Mouse (Mus musculus) kidney, embryonic 14.5 days (tissue): Measurements from ENCODE around the gene Usp3. TPM values are rescaled to one million over a fixed set of nuclear protein-coding genes. Genes with fewer than 3 reads are reported as not detected.
A peak's percentile ranks its signal among the peaks of the same experiment; 100 is the strongest.

Experiments used
- ATAC-seq: fragments of 200-750 bp; cut with Nextera tagmentation; 2 replicates; pipeline ENCODE4 v1.8.0; 2017; ENCODE audit warnings: moderate number of reproducible peaks, mild to moderate bottlenecking, moderate TSS enrichment, moderate library complexity; ENCODE audit not compliant: low FRiP score, low TSS enrichment
- H3K27ac ChIP-seq: fragments of 300-500 bp; sonication (generic); 2 replicates; pipeline ENCODE4 v1.5.1; 2014; ENCODE audit warnings: low read depth, mild to moderate bottlenecking, low read length, moderate library complexity, mixed read lengths
- H3K27me3 ChIP-seq: fragments of 300-500 bp; sonication (generic); 2 replicates; pipeline ENCODE4 v1.6.1; 2014; ENCODE audit warnings: mild to moderate bottlenecking, low read length; ENCODE audit not compliant: control insufficient read depth, insufficient read depth
- H3K36me3 ChIP-seq: fragments of 300-500 bp; sonication (generic); 2 replicates; pipeline ENCODE4 v1.6.1; 2014; ENCODE audit warnings: low read length, mixed read lengths; ENCODE audit not compliant: control insufficient read depth, insufficient read depth
- H3K4me1 ChIP-seq: fragments of 300-500 bp; sonication (generic); 2 replicates; pipeline ENCODE4 v1.6.1; 2014; ENCODE audit warnings: low read length, mixed read lengths; ENCODE audit not compliant: control insufficient read depth, insufficient read depth
- H3K4me2 ChIP-seq: fragments of 300-500 bp; sonication (generic); replicated peaks from 2 replicates; pipeline ENCODE4 v1.6.1; 2014; ENCODE audit warnings: low read depth, mild to moderate bottlenecking, low read length
- H3K4me3 ChIP-seq: fragments of 300-500 bp; sonication (generic); 2 replicates; pipeline ENCODE4 v1.5.1; 2014; ENCODE audit warnings: mild to moderate bottlenecking, low read length
- H3K9ac ChIP-seq: fragments of 300-500 bp; sonication (generic); 2 replicates; pipeline ENCODE4 v1.6.1; 2014; ENCODE audit warnings: low read depth, mild to moderate bottlenecking, low read length, moderate library complexity
- H3K9me3 ChIP-seq: fragments of 300-500 bp; sonication (generic); 2 replicates; pipeline ENCODE4 v1.6.1; 2016; ENCODE audit warnings: low read length; ENCODE audit not compliant: control insufficient read depth
- WGBS: fragments of 180-500 bp; shearing (Covaris S2); extraction: QIAGEN DNeasy Blood & Tissue Kit; methylation state at CpG from one replicate; pipeline ENCODE4 v1.1.7; 2014; 5-methylcytosine and 5-hydroxymethylcytosine counted together
- polyA plus RNA-seq: library from polyadenylated mRNA; unstranded; fragments of >200 nt; fragmentation: Nextera tagmentation; extraction: Ambion mirVana; gene quantifications from 2 replicates; pipeline ENCODE4 v1.2.1, GENCODE M21; 2014

Usp3 gene
- polyA plus RNA-seq, 1 experiment from 2014 or later, result 83.6 TPM

DNA sequence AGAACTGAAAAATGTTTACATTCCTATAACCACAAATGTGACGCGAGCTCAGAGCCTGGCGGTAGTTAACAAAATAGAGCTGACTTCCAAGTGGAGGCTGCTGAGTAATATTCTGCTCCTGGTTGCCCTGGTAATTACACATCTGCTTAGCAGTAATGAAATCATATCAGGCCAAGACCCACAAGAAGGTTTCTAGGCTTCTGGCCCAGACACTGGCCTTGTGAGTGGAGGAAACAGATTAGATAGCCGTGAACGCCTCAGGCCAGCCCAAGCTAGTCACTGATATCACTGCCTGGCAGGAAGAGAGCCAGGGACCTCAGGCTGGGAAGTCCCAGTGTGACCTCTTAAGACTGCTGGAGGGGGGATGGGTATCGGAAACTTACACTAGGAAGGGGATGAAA, 27.6 kb upstream of the Usp3 start:
- WGBS, result 23% methylated on average over 6 of the region's 6 CpGs
- no peaks in the 10 kb centered on the region for H3K36me3 ChIP-seq
- ATAC-seq, result peak; percentile 84
- peak overlapping the region; percentile 83 for H3K27ac ChIP-seq
- 0 out of 2 replicates have a peak overlapping the region, but pooled peaks have one; percentile 6 for H3K4me2 ChIP-seq
- H3K9me3 ChIP-seq, result no peaks in the 10 kb centered on the region
- no peaks in the 10 kb centered on the region for H3K27me3 ChIP-seq
- H3K4me3 ChIP-seq, result no peak overlapping the region
- H3K9ac ChIP-seq, result no peak overlapping the region
- peaks cover 13% of the 10 kb centered on the region for H3K4me1 ChIP-seq

DNA sequence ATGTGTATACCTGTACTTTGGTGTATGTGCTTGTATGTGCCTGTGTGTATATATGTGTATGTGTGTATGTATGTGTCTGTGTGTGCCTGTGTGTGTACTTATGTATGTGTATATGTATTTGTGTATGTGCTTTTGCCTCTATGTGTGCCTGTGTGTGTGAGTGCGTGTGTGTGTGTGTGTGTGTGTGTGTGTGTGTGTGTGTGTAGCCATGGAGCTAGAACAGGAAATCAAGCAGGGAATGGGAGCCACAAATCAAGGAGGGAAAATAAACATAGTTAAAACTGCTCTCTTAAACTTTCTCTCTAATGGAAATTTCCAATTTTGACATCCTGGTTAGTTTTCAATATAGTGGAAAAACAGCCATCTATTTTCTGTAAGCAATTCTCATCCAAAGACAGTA, 27.1 kb upstream of the Usp3 start:
- ATAC-seq, result no peak
- Histone ChIP-seq H3K9me3 (no peaks in the 10 kb centered on the region), H3K4me2 (no peak overlapping the region), H3K27ac (peak overlapping the region; percentile 83; the same call in 1 of the 2 replicates), H3K27me3 (no peaks in the 10 kb centered on the region), H3K9ac (no peak overlapping the region), H3K4me3 (no peak overlapping the region), H3K36me3 (no peaks in the 10 kb centered on the region), H3K4me1 (peaks cover 13% of the 10 kb centered on the region)
- WGBS, result 74% methylated on average over 1 of the region's 1 CpGs

DNA sequence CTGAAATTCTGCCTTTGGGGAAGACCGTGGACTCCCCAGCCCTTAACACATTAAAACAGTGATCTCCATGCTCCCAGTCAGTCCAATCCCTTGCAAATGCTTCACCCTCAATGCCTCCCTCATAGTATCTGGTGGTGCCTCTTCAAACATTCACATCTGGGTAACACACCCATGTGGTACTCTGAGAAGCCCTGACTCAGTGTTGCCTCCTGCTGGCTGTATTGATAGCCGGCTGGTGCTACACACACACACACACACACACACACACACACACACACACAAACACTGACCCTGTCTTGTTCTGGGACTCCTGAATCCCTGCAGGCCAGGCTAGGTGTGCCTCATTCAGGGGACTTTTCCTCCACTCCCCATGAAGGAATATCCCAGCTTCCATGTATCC, 24.9 kb upstream of the Usp3 start:
- no peaks in the 10 kb centered on the region for H3K9me3 ChIP-seq

DNA sequence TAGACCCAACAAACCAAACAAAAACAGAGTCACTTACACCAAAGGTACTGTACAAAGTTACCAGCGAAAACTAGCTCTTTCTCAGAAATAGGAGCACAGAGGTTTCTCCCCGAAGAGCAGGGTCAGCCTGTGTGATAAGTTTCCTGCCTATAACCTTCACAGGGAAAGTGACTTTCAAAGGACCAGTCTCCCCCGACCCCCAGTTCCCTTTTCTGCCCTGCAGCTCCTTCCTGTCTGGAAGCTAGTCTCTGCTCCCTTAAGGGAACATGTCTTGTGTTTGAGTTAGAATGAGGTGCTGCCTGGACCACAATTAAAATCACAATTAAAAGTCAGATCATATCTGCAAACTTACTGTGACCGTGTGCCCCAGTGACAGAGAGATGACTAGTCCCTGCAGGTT, 23.9 kb upstream of the Usp3 start:
- ATAC-seq, result no peak
- WGBS, result 58% methylated on average over 4 of the region's 4 CpGs
- no peak overlapping the region for H3K4me3 ChIP-seq
- H3K36me3 ChIP-seq, result no peaks in the 10 kb centered on the region
- no peaks in the 10 kb centered on the region for H3K27me3 ChIP-seq
- peaks cover 13% of the 10 kb centered on the region for H3K4me1 ChIP-seq
- H3K9ac ChIP-seq, result no peak overlapping the region
- H3K27ac ChIP-seq, result no peak overlapping the region
- H3K9me3 ChIP-seq, result no peaks in the 10 kb centered on the region
- no peak overlapping the region for H3K4me2 ChIP-seq

More for the DNA sequence above, 24.9 kb upstream of the Usp3 start:
- no peak overlapping the region for H3K27ac ChIP-seq
- WGBS, result 98% methylated on average over 2 of the region's 2 CpGs
- no peak overlapping the region for H3K4me2 ChIP-seq
- H3K36me3 ChIP-seq, result no peaks in the 10 kb centered on the region
- ATAC-seq, result no peak
- no peaks in the 10 kb centered on the region for H3K27me3 ChIP-seq
- H3K4me3 ChIP-seq, result no peak overlapping the region
- no peak overlapping the region for H3K9ac ChIP-seq
- peaks cover 13% of the 10 kb centered on the region for H3K4me1 ChIP-seq

DNA sequence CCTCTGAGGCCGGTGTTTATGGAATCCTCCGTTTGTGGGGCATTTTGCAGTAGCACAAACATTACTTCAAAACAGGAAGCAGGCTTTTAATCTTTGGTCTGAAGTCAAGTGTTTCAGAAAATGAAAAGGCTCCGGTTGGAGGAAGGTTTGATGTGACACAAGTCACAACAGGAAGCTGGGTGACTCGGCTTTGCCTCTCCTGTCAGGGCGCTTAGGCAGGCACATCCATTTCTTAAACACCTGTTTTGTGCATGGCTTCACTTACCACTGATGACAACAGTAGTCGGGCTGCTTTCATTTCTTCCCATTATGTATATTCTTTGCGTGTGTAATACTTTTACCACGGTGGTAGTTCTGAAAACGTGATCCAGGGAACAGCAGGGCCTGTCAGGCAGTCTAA, 22.2 kb upstream of the Usp3 start:
- ATAC-seq, result no peak
- H3K27me3 ChIP-seq, result no peaks in the 10 kb centered on the region
- 64% methylated on average over 9 of the region's 9 CpGs for WGBS
- H3K9me3 ChIP-seq, result no peaks in the 10 kb centered on the region
- no peak overlapping the region for H3K4me2 ChIP-seq
- H3K27ac ChIP-seq, result no peak overlapping the region
- H3K9ac ChIP-seq, result no peak overlapping the region
- H3K4me1 ChIP-seq, result 0 out of 2 replicates have a peak, but pooled peaks cover 2% of the 10 kb centered on the region
- H3K36me3 ChIP-seq, result no peaks in the 10 kb centered on the region
- H3K4me3 ChIP-seq, result no peak overlapping the region

DNA sequence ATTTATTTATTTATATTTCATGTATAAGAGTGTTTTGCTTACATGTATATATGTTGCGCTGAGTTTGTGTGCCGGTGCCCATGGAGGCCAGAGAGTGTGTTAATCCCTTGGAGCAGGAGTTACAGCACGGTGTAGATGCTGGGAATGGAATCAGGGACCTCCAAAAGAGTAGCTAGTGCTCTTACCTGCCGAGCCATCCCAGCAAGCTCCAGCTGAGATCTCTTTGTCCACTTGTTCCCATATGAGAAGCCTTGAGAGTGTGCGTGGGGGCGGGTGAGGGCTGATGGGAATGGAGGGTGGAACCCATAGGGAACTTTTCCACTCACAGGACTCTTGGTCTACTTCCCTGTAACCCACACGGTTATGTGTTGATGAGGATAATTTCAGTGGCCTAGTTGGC, 21.6 kb upstream of the Usp3 start:
- no peak for ATAC-seq
- Histone ChIP-seq H3K4me1 (0 out of 2 replicates have a peak, but pooled peaks cover 2% of the 10 kb centered on the region), H3K4me2 (no peak overlapping the region), H3K9me3 (no peaks in the 10 kb centered on the region), H3K27ac (no peak overlapping the region), H3K27me3 (no peaks in the 10 kb centered on the region), H3K9ac (no peak overlapping the region), H3K36me3 (no peaks in the 10 kb centered on the region), H3K4me3 (no peak overlapping the region)
- 81% methylated on average over 7 of the region's 7 CpGs for WGBS

DNA sequence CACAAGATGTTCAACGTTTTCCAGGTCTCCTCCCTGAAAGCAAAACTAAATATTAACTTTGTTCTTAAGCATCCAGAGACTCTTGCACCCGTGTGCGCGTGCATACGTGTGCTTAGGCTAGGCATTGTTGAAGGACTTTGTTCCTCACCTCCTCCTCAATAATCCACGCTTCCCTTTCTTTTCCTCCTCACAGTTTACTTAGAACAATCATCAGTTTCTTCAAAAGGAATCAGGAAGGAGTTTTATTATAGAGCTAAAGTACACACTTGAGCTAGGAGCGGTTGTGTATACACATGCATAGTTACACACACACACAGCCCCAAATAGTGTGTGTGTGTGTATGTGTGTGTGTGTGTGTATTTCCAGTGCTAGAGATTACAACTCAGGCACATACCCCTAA, 20.7 kb upstream of the Usp3 start:
- Histone ChIP-seq H3K9ac (no peak overlapping the region), H3K4me1 (0 out of 2 replicates have a peak, but pooled peaks cover 2% of the 10 kb centered on the region), H3K27me3 (no peaks in the 10 kb centered on the region), H3K9me3 (no peaks in the 10 kb centered on the region), H3K27ac (no peak overlapping the region), H3K4me2 (no peak overlapping the region), H3K4me3 (no peak overlapping the region), H3K36me3 (no peaks in the 10 kb centered on the region)
- no peak for ATAC-seq
- 88% methylated on average over 7 of the region's 7 CpGs for WGBS

DNA sequence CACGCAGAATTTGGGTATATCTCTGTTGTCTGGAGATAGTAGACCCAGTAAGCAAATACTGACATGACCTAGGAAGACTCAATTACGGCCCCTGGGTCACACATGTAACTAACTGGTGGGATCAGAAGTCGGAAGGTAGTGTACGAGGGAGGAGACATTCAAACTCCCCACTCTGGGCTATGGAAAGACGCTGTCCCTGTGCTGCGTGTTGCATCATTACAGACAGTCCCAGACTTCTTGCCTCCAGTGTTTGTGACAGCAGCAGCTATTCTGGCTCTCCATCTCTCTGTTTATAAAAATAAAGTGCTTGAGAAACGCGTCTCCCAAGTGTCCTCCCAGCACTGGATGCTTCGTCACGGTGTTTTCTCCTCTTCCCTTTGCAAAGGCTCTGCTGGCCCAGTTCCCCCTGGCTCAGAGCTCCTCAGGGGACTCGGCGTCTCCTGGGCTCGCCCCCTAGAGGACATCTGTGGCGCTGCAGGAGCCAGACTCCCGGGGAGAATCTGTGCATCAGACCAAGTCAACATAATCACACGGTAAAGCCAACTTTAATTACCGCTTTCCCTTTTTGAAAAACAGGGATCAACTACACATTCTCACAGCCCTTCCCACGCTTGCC, 18.6 kb upstream of the Usp3 start:
- H3K27ac ChIP-seq, result no peak overlapping the region
- H3K4me3 ChIP-seq, result no peak overlapping the region
- no peaks in the 10 kb centered on the region for H3K9me3 ChIP-seq
- H3K4me2 ChIP-seq, result peak overlapping the region; percentile 22; the same call in 1 of the 2 replicates
- H3K9ac ChIP-seq, result no peak overlapping the region
- H3K4me1 ChIP-seq, result no peaks in the 10 kb centered on the region
- peak; percentile 72; the same call in 1 of the 2 replicates for ATAC-seq
- 17% methylated on average over 18 of the region's 18 CpGs for WGBS
- H3K36me3 ChIP-seq, result no peaks in the 10 kb centered on the region
- H3K27me3 ChIP-seq, result no peaks in the 10 kb centered on the region

DNA sequence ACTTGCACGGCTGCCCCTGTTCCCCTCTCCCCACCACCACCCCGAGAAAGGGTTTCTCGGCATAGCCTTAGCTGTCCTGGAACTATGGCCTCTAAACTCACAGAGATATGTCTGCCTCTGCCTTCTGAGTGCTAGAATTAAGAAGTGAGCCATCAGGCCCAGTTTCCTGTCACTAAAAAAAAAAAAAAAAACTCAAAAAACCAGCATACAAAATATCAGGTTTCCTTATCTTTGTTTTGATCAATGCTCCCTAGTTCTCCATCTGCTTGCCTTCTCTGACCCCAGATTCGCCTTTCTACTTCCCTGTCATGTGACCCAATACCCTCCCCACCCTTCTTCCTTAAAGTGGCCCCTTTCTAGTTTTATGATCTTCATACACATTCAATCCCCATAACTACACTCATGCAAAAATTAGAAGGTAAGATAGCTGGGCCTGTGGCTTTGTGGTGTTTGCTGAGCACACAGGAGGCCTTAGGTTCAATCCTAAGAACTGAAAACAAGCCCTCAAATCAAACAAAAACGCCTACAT, 15.9 kb upstream of the Usp3 start:
- H3K4me3 ChIP-seq, result no peak overlapping the region
- H3K4me2 ChIP-seq, result no peak overlapping the region
- no peak for ATAC-seq
- H3K4me1 ChIP-seq, result peaks cover 7% of the 10 kb centered on the region; the same call in 1 of the 2 replicates
- no peak overlapping the region for H3K9ac ChIP-seq
- 82% methylated on average over 5 of the region's 5 CpGs for WGBS
- no peaks in the 10 kb centered on the region for H3K36me3 ChIP-seq
- H3K27ac ChIP-seq, result no peak overlapping the region
- H3K9me3 ChIP-seq, result no peaks in the 10 kb centered on the region
- H3K27me3 ChIP-seq, result no peaks in the 10 kb centered on the region
